Mouse (Mus musculus) heart, adult 2 months (tissue): ENCODE measurements at regions not wholly inside any gene's neighbourhood (a gene's known extent, or its start where the extent isn't known, plus 50 kb on each side); places are given as distances from the start of the nearest gene placed in this dataset.

Experiments
- CTCF ChIP-seq: fragments of 200-600 bp; IDR thresholded peaks from 2 replicates; pipeline ENCODE4 v1.8.1; 2022; ENCODE audit warnings: antibody characterized with exemption, mild to moderate bottlenecking, moderate library complexity
- POLR2A ChIP-seq: fragments of 200-500 bp; IDR thresholded peaks from 2 replicates; pipeline ENCODE4 v1.6.1; 2011; ENCODE audit warnings: mild to moderate bottlenecking, low read depth, low read length, control low read depth; ENCODE audit not compliant: insufficient read depth

- TF ChIP-seq CTCF (no peak), POLR2A (no peak)
These were observed 1173.8 kb upstream of the Map3k7 start for GRCm38 (mm10) chr4:30789976-30790657.
